Mouse (Mus musculus) T-helper 2 cell (primary cell): ENCODE results near the gene Osbpl8.

Experiments
- in situ Hi-C: fragments of 300-600 bp; cut with MboI, MseI; formaldehyde crosslinking; loops from one replicate; pipeline ENCODE4 v1.15.1; 2025; ENCODE audit warnings: high pct_unique_total_duplicates

Osbpl8 gene

DNA sequence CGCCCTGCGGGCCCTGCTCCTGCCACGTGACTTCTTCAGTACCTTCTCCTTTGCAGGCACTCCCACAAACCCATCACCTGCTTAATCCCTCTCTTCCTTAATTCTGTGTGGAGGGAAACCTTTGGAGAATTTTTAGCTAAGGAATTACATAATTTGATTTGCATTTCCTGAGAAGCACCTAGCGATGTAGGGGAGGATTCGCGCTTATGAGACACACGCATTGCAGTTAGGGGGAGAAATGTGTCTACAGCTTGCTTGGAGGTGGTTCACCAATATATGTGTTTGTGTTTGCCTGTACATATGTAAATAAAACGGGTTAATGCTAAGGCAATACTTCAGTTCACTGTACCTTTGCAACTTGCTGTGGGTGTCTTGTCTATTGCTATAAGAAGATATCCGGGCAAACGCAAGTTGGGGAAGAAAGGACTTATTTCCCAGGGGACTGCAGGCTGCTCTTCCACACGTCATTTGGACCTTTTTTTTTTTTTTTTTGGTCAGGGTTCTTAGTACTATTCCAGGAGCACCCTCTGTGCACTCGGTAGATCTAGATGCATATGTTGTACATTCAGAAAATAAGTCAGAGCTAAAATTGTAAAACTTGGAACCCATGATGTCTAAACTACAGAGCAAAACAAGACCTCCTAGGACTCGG lies 144.4 kb downstream of the Osbpl8 start:
- in situ Hi-C loops, result no loop called here

- in situ Hi-C loops, result no loop called here
Measured at GRCm38 (mm10) chr10:111313282-111313681, 148.7 kb downstream of the Osbpl8 start.

GRCm38 (mm10) chr10:111314636-111315395 lies 150.3 kb downstream of the Osbpl8 start:
- in situ Hi-C loops, result no loop called here

- in situ Hi-C loops, result no loop called here
Measured at GRCm38 (mm10) chr10:111315940-111316339, 151.4 kb downstream of the Osbpl8 start.

DNA sequence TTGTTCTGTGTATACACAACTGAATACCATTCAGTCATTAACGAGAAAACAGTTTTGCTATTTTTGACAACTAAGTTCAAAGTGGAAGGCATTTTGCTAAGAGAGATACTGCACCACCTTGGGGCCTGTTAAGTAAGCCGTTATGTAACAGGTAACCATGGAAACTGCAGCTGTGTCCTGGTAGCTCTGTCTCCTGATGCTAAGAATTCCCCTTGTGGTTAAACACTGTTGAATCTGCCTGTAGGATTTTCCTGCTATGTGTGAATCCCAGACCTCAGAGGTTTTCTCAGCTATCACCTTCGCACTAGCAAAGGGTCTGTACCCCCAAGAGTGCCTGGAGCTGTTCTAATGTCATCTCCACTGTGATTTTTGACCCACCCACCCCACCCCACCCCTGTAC lies 153.5 kb downstream of the Osbpl8 start:
- in situ Hi-C loops, result no loop called here

GRCm38 (mm10) chr10:111318805-111319500 lies 154.4 kb downstream of the Osbpl8 start:
- in situ Hi-C loops, result no loop called here

DNA sequence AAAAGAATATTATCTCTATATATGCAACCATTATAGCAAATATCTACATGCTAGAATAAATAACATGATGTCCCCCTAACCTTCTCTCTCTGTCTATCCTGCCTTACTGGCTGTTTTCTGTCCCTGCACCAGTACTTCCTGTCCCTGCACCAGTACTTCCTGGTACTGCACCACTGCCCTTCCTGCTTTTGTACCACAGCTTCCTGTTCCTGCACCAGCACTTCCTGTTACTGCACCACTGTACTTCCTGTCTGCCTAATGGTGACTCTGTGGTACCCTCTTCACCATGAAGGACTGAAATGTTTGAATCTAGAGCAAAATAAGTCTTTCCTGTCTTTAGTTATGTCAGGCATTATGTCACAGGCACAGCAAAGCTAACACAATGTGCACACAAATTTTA lies 156.0 kb downstream of the Osbpl8 start:
- in situ Hi-C loops, result no loop called here

- in situ Hi-C loops, result no loop called here
Measured at GRCm38 (mm10) chr10:111327957-111328356, 163.4 kb downstream of the Osbpl8 start.

GRCm38 (mm10) chr10:111329326-111329725 lies 164.8 kb downstream of the Osbpl8 start:
- in situ Hi-C loops, result no loop called here

- in situ Hi-C loops, result no loop called here
Measured at GRCm38 (mm10) chr10:111334902-111335301, 170.3 kb downstream of the Osbpl8 start.

- in situ Hi-C loops, result no loop called here
Measured at GRCm38 (mm10) chr10:111335517-111336352, 171.2 kb downstream of the Osbpl8 start.

- in situ Hi-C loops, result no loop called here
Measured at GRCm38 (mm10) chr10:111336353-111336713, 171.8 kb downstream of the Osbpl8 start.

GRCm38 (mm10) chr10:111339296-111339695 lies 174.7 kb downstream of the Osbpl8 start:
- in situ Hi-C loops, result no loop called here

- in situ Hi-C loops, result loop anchor here (5.0 kb wide), 1 partner anchor 76 kb away; no protein-coding TSS in a partner anchor
Measured at GRCm38 (mm10) chr10:111341761-111342160, 177.2 kb downstream of the Osbpl8 start.

GRCm38 (mm10) chr10:111343555-111343954 lies 179.0 kb downstream of the Osbpl8 start:
- in situ Hi-C loops, result loop anchor here (5.0 kb wide), 1 partner anchor 74 kb away; no protein-coding TSS in a partner anchor
